Mouse (Mus musculus) liver, embryonic 16.5 days (tissue): ENCODE data around the gene Pkp3. TPM values are rescaled to one million over a fixed set of nuclear protein-coding genes. Genes with fewer than 3 reads are reported as not detected.

Source experiments
- ATAC-seq: fragments of 200-750 bp; cut with Nextera tagmentation; 2 replicates; pipeline ENCODE4 v1.8.0; 2017; ENCODE audit warnings: low read depth, mild to moderate bottlenecking, moderate number of reproducible peaks, moderate library complexity
- H3K27ac ChIP-seq: fragments of 300-500 bp; sonication (generic); 2 replicates; pipeline ENCODE4 v1.5.1; 2014; ENCODE audit warnings: mild to moderate bottlenecking, low read length
- H3K27me3 ChIP-seq: fragments of 300-500 bp; sonication (generic); 2 replicates; pipeline ENCODE4 v1.6.1; 2014; ENCODE audit warnings: low read depth, low read length, mixed read lengths; ENCODE audit not compliant: control insufficient read depth, insufficient read depth
- H3K36me3 ChIP-seq: fragments of 300-500 bp; sonication (generic); 2 replicates; pipeline ENCODE4 v1.6.1; 2014; ENCODE audit warnings: mild to moderate bottlenecking; ENCODE audit not compliant: control insufficient read depth, insufficient read depth
- H3K4me1 ChIP-seq: fragments of 300-500 bp; sonication (generic); 2 replicates; pipeline ENCODE4 v1.6.1; 2014; ENCODE audit warnings: low read depth, low read length, mixed read lengths; ENCODE audit not compliant: control insufficient read depth
- H3K4me2 ChIP-seq: fragments of 300-500 bp; sonication (generic); 2 replicates; pipeline ENCODE4 v1.6.1; 2014; ENCODE audit warnings: low read depth, low read length, mixed read lengths
- H3K4me3 ChIP-seq: fragments of 300-500 bp; sonication (generic); 2 replicates; pipeline ENCODE4 v1.5.1; 2014; ENCODE audit warnings: low read depth, mild to moderate bottlenecking, low read length
- H3K9ac ChIP-seq: fragments of 300-500 bp; sonication (generic); 2 replicates; pipeline ENCODE4 v1.6.1; 2014; ENCODE audit warnings: low read depth, low read length
- H3K9me3 ChIP-seq: fragments of 300-500 bp; sonication (generic); replicated peaks from 2 replicates; pipeline ENCODE4 v1.6.1; 2016; ENCODE audit warnings: low read length; ENCODE audit not compliant: control insufficient read depth
- WGBS: fragments of 180-500 bp; shearing (Covaris S2); extraction: QIAGEN DNeasy Blood & Tissue Kit; methylation state at CpG from one replicate; pipeline ENCODE4 v1.1.7; 2014; ENCODE audit not compliant: insufficient replicate concordance; 5-methylcytosine and 5-hydroxymethylcytosine counted together
- polyA plus RNA-seq: library from polyadenylated mRNA; unstranded; fragments of >200 nt; fragmentation: Nextera tagmentation; extraction: Ambion mirVana; gene quantifications from 2 replicates; pipeline ENCODE4 v1.2.1, GENCODE M21; 2015

Gene Pkp3
- polyA plus RNA-seq, 1 experiment from 2014 or later = 1.1 TPM

- no peak overlapping the region for H3K27ac ChIP-seq
- H3K36me3 ChIP-seq = no peaks in the 10 kb centered on the region
- WGBS = 47% methylated on average over 34 of the region's 34 CpGs
- H3K9ac ChIP-seq = no peak overlapping the region
- H3K4me1 ChIP-seq = no peaks in the 10 kb centered on the region
- no peaks in the 10 kb centered on the region for H3K9me3 ChIP-seq
- no peak overlapping the region for H3K4me3 ChIP-seq
- peaks cover 2% of the 10 kb centered on the region; the same call in 1 of the 2 replicates for H3K27me3 ChIP-seq
- no peak overlapping the region for H3K4me2 ChIP-seq
- ATAC-seq = no peak; the same call in 1 of the 2 replicates
Measured at GRCm38 (mm10) chr7:141079481-141080449, 1.7 kb downstream of the Pkp3 start.

- Histone ChIP-seq H3K27ac (no peak overlapping the region), H3K4me2 (no peak overlapping the region), H3K4me3 (no peak overlapping the region), H3K4me1 (peaks cover 10% of the 10 kb centered on the region), H3K9me3 (no peaks in the 10 kb centered on the region), H3K9ac (no peak overlapping the region), H3K27me3 (peaks cover 26% of the 10 kb centered on the region), H3K36me3 (no peaks in the 10 kb centered on the region)
- WGBS = 23% methylated on average over 8 of the region's 8 CpGs
- no peak for ATAC-seq
Measured at GRCm38 (mm10) chr7:141087894-141088293, 9.9 kb downstream of the Pkp3 start.

- no peak for ATAC-seq
- Histone ChIP-seq H3K36me3 (no peaks in the 10 kb centered on the region), H3K4me3 (no peak overlapping the region)
Measured at GRCm38 (mm10) chr7:141088473-141088872, 10.5 kb downstream of the Pkp3 start.

DNA sequence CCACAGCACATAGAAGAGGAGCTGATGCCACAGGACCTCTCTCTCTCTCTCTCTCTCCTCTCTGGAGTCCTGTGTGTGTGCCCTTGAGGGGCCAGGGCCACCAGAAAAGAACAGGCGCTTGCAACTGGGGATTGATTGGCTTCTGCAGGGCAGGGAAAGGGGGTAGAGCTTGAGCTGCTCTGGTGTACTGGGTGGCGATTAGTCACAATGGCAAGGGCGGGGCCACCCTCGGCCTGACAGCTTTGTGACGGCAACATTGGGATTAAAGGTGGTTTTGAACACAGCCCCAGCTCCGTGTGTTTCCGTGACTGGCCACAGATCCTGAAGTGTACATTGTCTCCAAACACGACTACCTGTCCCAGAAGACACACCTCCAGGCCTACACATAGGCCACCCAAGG, 12.2 kb downstream of the Pkp3 start:
- H3K36me3 ChIP-seq = no peaks in the 10 kb centered on the region
- no peak overlapping the region for H3K4me3 ChIP-seq
- no peak overlapping the region for H3K4me2 ChIP-seq
- no peaks in the 10 kb centered on the region for H3K9me3 ChIP-seq
- WGBS = 58% methylated on average over 8 of the region's 8 CpGs
- H3K27me3 ChIP-seq = peaks cover 26% of the 10 kb centered on the region
- no peak for ATAC-seq
- peaks cover 21% of the 10 kb centered on the region for H3K4me1 ChIP-seq
- H3K27ac ChIP-seq = no peak overlapping the region
- H3K9ac ChIP-seq = no peak overlapping the region

More at GRCm38 (mm10) chr7:141088473-141088872, 10.5 kb downstream of the Pkp3 start:
- Histone ChIP-seq H3K4me1 (peaks cover 16% of the 10 kb centered on the region), H3K9me3 (no peaks in the 10 kb centered on the region), H3K27me3 (peaks cover 26% of the 10 kb centered on the region), H3K27ac (no peak overlapping the region), H3K9ac (no peak overlapping the region), H3K4me2 (peak overlapping the region; percentile 24; the same call in 1 of the 2 replicates)
- WGBS = 15% methylated on average over 18 of the region's 18 CpGs

DNA sequence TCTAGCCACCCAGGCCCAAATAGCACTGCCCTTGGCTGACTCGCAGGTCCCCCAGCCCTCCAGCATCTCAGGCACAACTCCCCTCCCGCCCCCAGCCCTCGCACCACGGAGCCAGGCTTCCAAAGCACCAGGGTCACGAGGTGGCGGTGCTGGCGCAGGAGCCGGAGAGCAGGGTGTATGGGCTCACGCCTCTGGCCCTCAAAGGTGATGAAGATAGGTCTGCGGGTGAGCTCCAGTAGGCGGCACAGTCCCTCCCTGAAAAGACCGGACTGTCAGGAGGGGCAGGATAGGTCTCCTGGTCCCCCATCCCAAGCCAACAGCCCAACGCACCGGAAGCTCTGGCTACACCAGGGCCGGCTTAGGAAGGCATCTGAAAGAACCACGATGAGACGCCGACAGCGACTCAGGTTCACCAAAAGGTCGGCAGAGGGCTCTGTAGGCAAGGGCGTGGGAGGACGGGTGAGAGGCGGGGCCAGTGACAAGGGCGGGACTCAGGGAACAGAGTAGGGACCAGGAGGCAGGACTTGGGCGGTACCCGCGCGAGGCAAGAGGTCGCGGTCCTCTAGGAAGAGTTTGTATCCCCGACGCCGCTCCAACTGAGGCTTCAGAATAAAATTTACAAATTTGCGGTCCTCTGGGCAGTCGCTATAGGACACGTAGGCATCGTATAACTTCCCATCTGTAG, 14.2 kb downstream of the Pkp3 start:
- H3K4me2 ChIP-seq = peak overlapping the region; percentile 66
- no peaks in the 10 kb centered on the region for H3K9me3 ChIP-seq
- ATAC-seq = peak; percentile 89
- peak overlapping the region; percentile 45; the same call in 1 of the 2 replicates for H3K9ac ChIP-seq
- no peaks in the 10 kb centered on the region for H3K36me3 ChIP-seq
- H3K27me3 ChIP-seq = peaks cover 26% of the 10 kb centered on the region
- peaks cover 40% of the 10 kb centered on the region for H3K4me1 ChIP-seq
- H3K4me3 ChIP-seq = peak overlapping the region; percentile 42
- H3K27ac ChIP-seq = no peak overlapping the region
- WGBS = 17% methylated on average over 37 of the region's 37 CpGs

DNA sequence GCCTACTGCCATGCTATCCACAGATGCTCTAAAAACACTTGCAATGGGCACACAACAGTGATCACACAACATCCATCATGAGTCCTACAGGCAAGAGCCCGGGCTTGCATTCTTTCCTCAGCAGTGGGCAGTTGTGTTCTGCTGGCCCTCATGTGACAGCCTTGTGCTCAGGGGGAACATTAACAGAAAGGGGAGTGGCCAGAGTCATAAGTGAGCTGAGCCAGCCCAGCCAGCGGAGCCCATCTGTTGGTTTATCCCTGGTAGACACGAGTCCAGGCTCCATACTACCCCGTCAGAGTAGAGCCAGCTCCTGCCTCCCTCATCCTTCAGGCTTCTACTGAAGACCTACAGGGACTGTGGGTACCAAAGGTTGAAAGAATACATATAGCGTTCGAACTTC, 15.9 kb downstream of the Pkp3 start:
- Histone ChIP-seq H3K4me2 (peak overlapping the region; percentile 49), H3K36me3 (no peaks in the 10 kb centered on the region), H3K4me3 (peak overlapping the region; percentile 14; the same call in 1 of the 2 replicates), H3K4me1 (peaks cover 44% of the 10 kb centered on the region), H3K9ac (no peak overlapping the region), H3K27ac (peak overlapping the region; percentile 91), H3K9me3 (no peaks in the 10 kb centered on the region), H3K27me3 (peaks cover 9% of the 10 kb centered on the region)
- peak; percentile 45 for ATAC-seq
- WGBS = 62% methylated on average over 6 of the region's 6 CpGs

GRCm38 (mm10) chr7:141094487-141095205, 16.6 kb downstream of the Pkp3 start:
- peak overlapping the region; percentile 32 for H3K4me3 ChIP-seq
- no peaks in the 10 kb centered on the region for H3K36me3 ChIP-seq
- 55% methylated on average over 15 of the region's 15 CpGs for WGBS
- no peaks in the 10 kb centered on the region for H3K9me3 ChIP-seq
- H3K9ac ChIP-seq = peak overlapping the region; percentile 36; the same call in 1 of the 2 replicates
- H3K27ac ChIP-seq = peak overlapping the region; percentile 91
- peak; percentile 51 for ATAC-seq
- H3K4me1 ChIP-seq = peaks cover 47% of the 10 kb centered on the region
- H3K27me3 ChIP-seq = peaks cover 5% of the 10 kb centered on the region
- peak overlapping the region; percentile 49 for H3K4me2 ChIP-seq

DNA sequence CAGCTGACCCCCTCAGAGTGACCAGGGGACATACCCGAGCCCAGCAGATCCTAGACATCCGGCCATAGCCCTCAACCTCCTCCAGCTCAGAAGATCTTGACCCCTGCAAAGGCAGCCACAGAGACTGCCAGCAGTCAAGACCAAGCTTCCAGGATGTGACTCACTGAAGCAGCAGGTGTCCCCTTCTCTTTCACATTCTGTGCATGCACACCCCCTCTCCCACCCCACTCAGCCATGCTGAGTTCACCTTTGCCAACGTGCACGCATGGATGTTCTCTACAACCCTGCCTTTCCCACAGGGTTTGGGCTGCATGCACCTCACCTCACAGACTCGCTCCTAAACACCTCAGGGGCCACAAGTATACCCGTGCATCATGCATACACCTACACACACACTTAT, 18.0 kb downstream of the Pkp3 start:
- Histone ChIP-seq H3K9ac (peak overlapping the region; percentile 23), H3K9me3 (no peaks in the 10 kb centered on the region), H3K27me3 (peaks cover 16% of the 10 kb centered on the region), H3K4me2 (peak overlapping the region; percentile 49), H3K4me1 (peaks cover 55% of the 10 kb centered on the region), H3K27ac (peak overlapping the region; percentile 91), H3K4me3 (peak overlapping the region; percentile 17), H3K36me3 (no peaks in the 10 kb centered on the region)
- ATAC-seq = no peak
- 44% methylated on average over 6 of the region's 6 CpGs for WGBS
